ENCODE assay signal across 20 mouse cellular contexts in genomic region chr6:5269641-5270040, GRCm38 (mm10).
"Had no signal": no experiment of that assay in that cellular context is flagged by ENCODE, and none has a peak within 500 bp of the region (broad histone marks: within the 10 kb centered on the region; RNA-seq: fewer than 3 reads in every experiment).

No protein-coding gene starts in this region.

- H3K4me1 ChIP-seq: limb, embryonic 13.5 days; liver, embryonic 15.5 days; lung, embryonic 15.5 days; megakaryocyte, embryonic 14.5 days; midbrain, embryonic 12.5 days; neural tube, embryonic 13.5 days had no signal

- H3K4me2 ChIP-seq: limb, embryonic 13.5 days; liver, embryonic 12.5 days; liver, embryonic 15.5 days; lung, embryonic 15.5 days; midbrain, embryonic 12.5 days; neural tube, embryonic 13.5 days had no signal

- DNase-seq: kidney, adult 2 months; kidney, postnatal 25 days; layer of hippocampus, adult 9-11 months; liver; lung, adult 18-20 months; lung, postnatal 10 days; lung, postnatal 36 days; thymus, adult 18-20 months; thymus, postnatal 36 days had no signal

- H3K9me3 ChIP-seq: limb, embryonic 10.5 days; limb, embryonic 13.5 days; liver, embryonic 12.5 days; liver, embryonic 15.5 days; lung, embryonic 15.5 days; megakaryocyte, embryonic 14.5 days; midbrain, embryonic 12.5 days; neural tube, embryonic 13.5 days had no signal

- H3K27me3 ChIP-seq: limb, embryonic 13.5 days; liver, embryonic 12.5 days; liver, embryonic 15.5 days; lung, embryonic 15.5 days; megakaryocyte, embryonic 14.5 days; midbrain, embryonic 12.5 days; neural tube, embryonic 13.5 days had no signal

- H3K27ac ChIP-seq: kidney, postnatal 0 days; layer of hippocampus, adult 2 months; limb, embryonic 10.5 days; limb, embryonic 13.5 days; liver, embryonic 12.5 days; liver, embryonic 15.5 days; lung, embryonic 15.5 days; midbrain, embryonic 12.5 days; neural tube, embryonic 13.5 days had no signal

- H3K4me3 ChIP-seq: layer of hippocampus, adult 2 months; limb, embryonic 10.5 days; limb, embryonic 13.5 days; liver, embryonic 12.5 days; liver, embryonic 15.5 days; lung, embryonic 15.5 days; megakaryocyte, embryonic 14.5 days; midbrain, embryonic 12.5 days; myocyte; neural tube, embryonic 13.5 days had no signal

- H3K9ac ChIP-seq: limb, embryonic 13.5 days; liver, embryonic 12.5 days; liver, embryonic 15.5 days; lung, embryonic 15.5 days; midbrain, embryonic 12.5 days; neural tube, embryonic 13.5 days had no signal

- ATAC-seq: liver, embryonic 12.5 days had no signal
